Mouse (Mus musculus) liver, embryonic 14.5 days (tissue): ENCODE measurements around the gene Abracl.

ENCODE experiments used
- CTCF ChIP-seq: IDR thresholded peaks from 2 replicates; pipeline ENCODE4 v1.5.1; 2016; ENCODE audit warnings: antibody characterized with exemption, low read depth, control low read depth
- EP300 ChIP-seq: IDR thresholded peaks from 2 replicates; pipeline ENCODE4 v1.6.1; 2016; ENCODE audit warnings: antibody characterized with exemption, low read depth

DNA sequence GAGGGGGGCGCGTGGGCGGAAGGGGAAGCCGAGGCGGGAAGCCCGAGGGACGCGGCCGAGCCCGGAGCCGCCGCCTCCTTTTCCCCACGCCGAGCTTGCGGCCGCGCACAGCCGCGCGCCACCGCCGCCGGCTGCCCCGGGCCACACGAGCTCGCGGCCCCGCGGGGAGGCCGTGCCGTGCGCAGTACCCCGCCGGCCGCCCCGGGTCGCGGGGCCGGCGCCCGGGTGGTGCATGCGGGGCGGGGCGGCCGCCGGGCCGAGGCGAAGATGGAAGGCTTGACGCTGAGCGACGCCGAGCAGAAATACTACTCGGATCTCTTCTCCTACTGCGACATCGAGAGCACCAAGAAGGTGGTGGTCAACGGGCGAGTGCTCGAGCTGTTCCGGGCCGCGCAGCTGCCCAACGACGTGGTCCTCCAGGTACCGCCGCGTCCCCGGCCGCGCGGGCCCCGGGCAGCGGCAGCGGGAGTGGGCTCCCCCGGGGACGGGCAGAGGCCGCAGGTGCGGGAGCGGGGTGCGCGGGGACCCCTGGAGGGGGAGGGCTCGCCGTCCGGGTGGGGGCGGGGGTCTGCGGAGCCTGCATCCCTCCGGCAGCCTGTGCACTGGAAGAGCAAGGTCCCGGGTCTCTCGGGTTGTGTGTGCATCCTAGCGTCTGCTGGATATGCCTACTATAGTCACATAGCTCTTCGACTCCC, 32.8 kb upstream of the Abracl start, which contains the start of gene Reps1:
- TF ChIP-seq CTCF (no peak), EP300 (no peak)
